Mouse (Mus musculus): ENCODE data around the gene Fstl3. TPM values are rescaled to one million over a fixed set of nuclear protein-coding genes. Genes with fewer than 3 reads are reported as not detected.

Gene Fstl3
- polyA plus RNA-seq, 1 experiment: 1.8 TPM

GRCm38 (mm10) chr10:79766001-79766507, 11.0 kb upstream of the Fstl3 start:
- peaks cover 4% of the 10 kb centered on the region; the same call in 1 of the 2 replicates for H3K4me1 ChIP-seq (ENCODE audit: control insufficient read depth, insufficient read depth, low read length)
- TF ChIP-seq CTCF (IDR thresholded peaks at IDR 0.05; ENCODE audit: control insufficient read depth, insufficient read depth, low read length) (no peak), POLR2A (IDR thresholded peaks at IDR 0.05; ENCODE audit: borderline replicate concordance, control insufficient read depth, low read depth, low read length) (no peak)
- H3K27ac ChIP-seq (ENCODE audit: control insufficient read depth, insufficient read depth, low read depth, low read length, poor library complexity): peak overlapping the region; percentile 50; the same call in 1 of the 2 replicates
- H3K4me3 ChIP-seq (replicated peaks; ENCODE audit: control insufficient read depth, low read depth, low read length): peak overlapping the region; percentile 92
- 5% methylated on average over 16 of the region's 16 CpGs for WGBS

DNA sequence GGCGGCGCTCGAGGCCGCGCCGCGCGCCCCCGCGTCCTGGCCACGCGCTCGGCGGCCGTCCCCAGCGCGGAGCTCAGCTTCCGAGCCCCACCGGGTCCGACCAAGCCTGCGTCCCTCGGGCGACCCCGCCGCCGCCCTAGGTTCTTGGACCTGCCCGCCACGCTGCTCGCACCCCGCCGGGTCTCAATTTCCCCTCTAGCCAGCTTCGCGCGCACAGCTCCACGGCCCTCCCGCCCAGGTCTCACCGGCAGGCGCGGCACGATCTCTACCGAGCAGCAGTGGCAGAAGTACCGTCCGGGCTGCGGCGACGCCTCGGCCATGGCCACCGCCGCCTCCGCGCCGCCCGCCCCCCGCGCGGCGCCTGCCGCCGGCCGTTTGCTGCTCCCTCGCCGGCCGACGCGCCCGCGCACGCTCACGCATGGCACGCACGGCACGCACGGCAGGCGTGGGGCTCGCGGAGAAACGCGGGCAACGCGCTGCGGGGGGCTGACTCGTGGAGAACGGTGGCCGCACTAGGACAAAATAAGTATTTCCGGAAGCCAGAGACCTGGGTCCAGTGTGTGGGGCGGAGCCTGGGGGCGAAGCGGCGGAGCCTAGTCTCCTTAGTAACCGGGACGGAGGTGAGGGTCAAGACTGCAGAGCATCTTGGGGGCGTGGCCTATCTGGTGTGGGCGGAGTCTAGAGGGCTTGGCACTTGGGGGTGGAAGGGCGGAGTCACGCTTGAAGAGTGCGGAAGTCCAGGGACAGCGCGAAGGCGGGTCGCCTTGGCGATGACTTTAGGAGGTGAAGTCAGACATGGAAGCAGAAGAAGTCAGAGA, 10.4 kb upstream of the Fstl3 start, which contains the start of gene Rnf126:
TSS of gene Rnf126 (minus strand) at position 445 of the 818 bp plus-strand sequence.
- Histone ChIP-seq H3K4me3 (replicated peaks; ENCODE audit: control insufficient read depth, low read depth, low read length) (peak within 1 kb of the TSS; percentile 92), H3K27ac (ENCODE audit: control insufficient read depth, insufficient read depth, low read depth, low read length, poor library complexity) (peak within 1 kb of the TSS; percentile 50), H3K4me1 (ENCODE audit: control insufficient read depth, insufficient read depth, low read length) (peaks cover 4% of the 10 kb centered on the region; the same call in 1 of the 2 replicates)
- peak; percentile 56; the same call in 1 of the 2 replicates for TF ChIP-seq POLR2A (IDR thresholded peaks at IDR 0.05; ENCODE audit: borderline replicate concordance, control insufficient read depth, low read depth, low read length)
- TF ChIP-seq CTCF (IDR thresholded peaks at IDR 0.05; ENCODE audit: control insufficient read depth, insufficient read depth, low read length): no peak
- 1% methylated on average over 99 of the region's 101 CpGs for WGBS

DNA sequence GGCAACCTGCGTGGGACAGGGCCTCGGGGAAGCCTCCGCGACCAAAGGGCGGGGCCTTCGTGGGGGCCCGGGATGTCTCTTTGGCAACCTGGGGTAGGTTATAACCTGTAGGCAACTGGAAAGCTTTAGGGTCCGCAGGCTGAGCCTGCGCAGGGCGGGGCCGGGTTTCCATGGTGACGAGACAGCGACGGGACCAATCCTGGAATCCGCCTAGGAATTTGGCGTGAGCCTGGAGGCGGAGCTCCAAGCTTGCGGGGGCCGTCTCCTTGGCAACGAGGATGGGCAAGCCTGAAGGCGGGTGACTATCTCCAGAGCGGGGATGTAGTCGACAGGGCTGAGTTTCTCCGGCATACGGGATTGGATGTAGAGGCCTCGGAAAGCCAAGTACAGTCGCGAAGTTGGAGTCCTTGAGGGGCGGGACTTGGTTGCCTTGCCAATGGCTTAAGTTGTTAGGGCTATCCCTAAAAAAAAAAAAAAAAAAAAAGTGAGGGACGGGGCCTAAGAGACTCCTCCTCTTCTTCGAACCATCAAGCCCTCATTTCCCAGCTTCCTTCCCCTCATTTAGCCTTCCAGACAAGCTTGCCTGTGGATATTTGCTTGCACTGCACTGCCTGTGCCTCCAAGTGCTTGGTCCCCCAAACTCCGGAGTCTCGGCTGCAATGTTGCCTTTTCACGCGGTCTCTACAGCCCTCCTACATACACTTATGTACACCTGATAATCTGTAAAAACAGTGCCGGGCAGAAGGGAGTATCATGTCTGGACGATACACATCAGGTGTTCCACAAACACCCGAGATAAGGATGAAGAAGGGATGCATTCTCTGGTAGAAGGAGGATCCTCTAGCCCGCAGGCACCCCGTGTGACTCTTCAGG, 9.5 kb upstream of the Fstl3 start:
- Histone ChIP-seq H3K4me1 (ENCODE audit: control insufficient read depth, insufficient read depth, low read length) (peaks cover 4% of the 10 kb centered on the region; the same call in 1 of the 2 replicates), H3K27ac (ENCODE audit: control insufficient read depth, insufficient read depth, low read depth, low read length, poor library complexity) (peak overlapping the region; percentile 50), H3K4me3 (replicated peaks; ENCODE audit: control insufficient read depth, low read depth, low read length) (peak overlapping the region; percentile 92)
- 11% methylated on average over 40 of the region's 40 CpGs for WGBS
- TF ChIP-seq CTCF (IDR thresholded peaks at IDR 0.05; ENCODE audit: control insufficient read depth, insufficient read depth, low read length) (no peak), POLR2A (IDR thresholded peaks at IDR 0.05; ENCODE audit: borderline replicate concordance, control insufficient read depth, low read depth, low read length) (0 out of 2 replicates have a peak, but pooled peaks have one; percentile 2)

GRCm38 (mm10) chr10:79768400-79768799, 8.7 kb upstream of the Fstl3 start:
- 5% methylated on average over 5 of the region's 5 CpGs for WGBS
- TF ChIP-seq CTCF (IDR thresholded peaks at IDR 0.05; ENCODE audit: control insufficient read depth, insufficient read depth, low read length) (peak; percentile 92), POLR2A (IDR thresholded peaks at IDR 0.05; ENCODE audit: borderline replicate concordance, control insufficient read depth, low read depth, low read length) (no peak)
- Histone ChIP-seq H3K27ac (ENCODE audit: control insufficient read depth, insufficient read depth, low read depth, low read length, poor library complexity) (no peak overlapping the region), H3K4me3 (replicated peaks; ENCODE audit: control insufficient read depth, low read depth, low read length) (no peak overlapping the region), H3K4me1 (ENCODE audit: control insufficient read depth, insufficient read depth, low read length) (peaks cover 4% of the 10 kb centered on the region; the same call in 1 of the 2 replicates)

- peaks cover 4% of the 10 kb centered on the region; the same call in 1 of the 2 replicates for H3K4me1 ChIP-seq (ENCODE audit: control insufficient read depth, insufficient read depth, low read length)
- TF ChIP-seq POLR2A (IDR thresholded peaks at IDR 0.05; ENCODE audit: borderline replicate concordance, control insufficient read depth, low read depth, low read length) (no peak), CTCF (IDR thresholded peaks at IDR 0.05; ENCODE audit: control insufficient read depth, insufficient read depth, low read length) (no peak)
- no peak overlapping the region for H3K27ac ChIP-seq (ENCODE audit: control insufficient read depth, insufficient read depth, low read depth, low read length, poor library complexity)
- WGBS: 90% methylated on average over 4 of the region's 4 CpGs
- no peak overlapping the region for H3K4me3 ChIP-seq (replicated peaks; ENCODE audit: control insufficient read depth, low read depth, low read length)
These were observed 7.7 kb upstream of the Fstl3 start for GRCm38 (mm10) chr10:79769329-79769728.

DNA sequence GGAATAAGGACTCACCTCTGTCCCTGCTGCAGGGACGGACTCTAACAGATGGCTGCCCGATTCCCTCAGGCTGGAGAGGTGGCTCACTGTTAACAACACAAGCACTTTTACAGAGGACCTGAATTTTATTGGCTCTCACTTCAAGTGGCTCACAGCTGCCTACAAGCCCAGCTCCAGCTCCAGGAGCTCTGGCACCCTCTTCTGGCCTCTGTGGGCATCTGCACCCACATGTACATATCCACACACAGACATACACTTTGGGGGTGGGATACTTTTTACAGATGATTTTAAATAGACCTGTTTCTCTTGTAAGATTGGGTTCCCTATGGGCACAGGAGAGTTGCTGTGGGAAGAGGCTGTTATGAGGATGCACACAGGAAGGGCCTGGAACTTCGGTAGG, 4.8 kb upstream of the Fstl3 start:
- H3K4me1 ChIP-seq (ENCODE audit: control insufficient read depth, insufficient read depth, low read length): no peaks in the 10 kb centered on the region; the same call in 1 of the 2 replicates
- H3K4me3 ChIP-seq (replicated peaks; ENCODE audit: control insufficient read depth, low read depth, low read length): no peak overlapping the region
- TF ChIP-seq CTCF (IDR thresholded peaks at IDR 0.05; ENCODE audit: control insufficient read depth, insufficient read depth, low read length) (peak; percentile 23; the same call in 1 of the 2 replicates), POLR2A (IDR thresholded peaks at IDR 0.05; ENCODE audit: borderline replicate concordance, control insufficient read depth, low read depth, low read length) (no peak)
- H3K27ac ChIP-seq (ENCODE audit: control insufficient read depth, insufficient read depth, low read depth, low read length, poor library complexity): no peak overlapping the region
- WGBS: 93% methylated on average over 3 of the region's 3 CpGs

DNA sequence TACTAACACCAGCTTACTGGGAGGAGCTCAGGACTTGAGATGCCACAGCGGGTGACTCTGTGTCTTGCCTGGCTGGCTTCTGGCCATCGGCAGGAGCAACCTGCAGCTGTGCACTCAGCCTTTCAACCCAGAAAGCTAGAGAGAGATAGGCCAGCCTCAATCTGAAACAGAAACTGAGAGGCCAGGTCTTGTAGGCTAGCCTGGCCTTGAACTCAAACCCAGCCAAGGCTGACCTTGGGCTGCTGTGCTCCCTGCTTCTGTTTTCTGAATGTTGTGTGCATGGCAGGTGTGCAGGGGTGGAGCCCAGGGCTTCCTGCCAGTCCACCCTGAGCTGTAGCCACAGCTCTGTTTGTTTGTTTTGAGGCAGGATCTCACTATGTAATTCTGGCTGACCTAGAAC, 3.9 kb upstream of the Fstl3 start:
- TF ChIP-seq CTCF (IDR thresholded peaks at IDR 0.05; ENCODE audit: control insufficient read depth, insufficient read depth, low read length) (no peak), POLR2A (IDR thresholded peaks at IDR 0.05; ENCODE audit: borderline replicate concordance, control insufficient read depth, low read depth, low read length) (no peak)
- Histone ChIP-seq H3K27ac (ENCODE audit: control insufficient read depth, insufficient read depth, low read depth, low read length, poor library complexity) (no peak overlapping the region), H3K4me1 (ENCODE audit: control insufficient read depth, insufficient read depth, low read length) (no peaks in the 10 kb centered on the region), H3K4me3 (replicated peaks; ENCODE audit: control insufficient read depth, low read depth, low read length) (no peak overlapping the region)
- 74% methylated on average over 2 of the region's 2 CpGs for WGBS
